Mouse (Mus musculus) right cerebral cortex, postnatal 25 days (tissue): ENCODE data around the gene Tuba1c.
"Not testable (repeated sequence)": the region's sequence is repeated elsewhere in the genome, so short reads cannot be mapped to it uniquely, and the experiment has no call there.

Source experiments
- DNase-seq: peaks from one replicate; pipeline ENCODE4 v3.0.0; 2022

Tuba1c gene

GRCm38 (mm10) chr15:99074019-99074599 is 44.4 kb downstream of the Tuba1c start, which contains the start of gene Troap:
Gene Troap (plus strand): TSS chr15:99074575.
- no peak for DNase-seq

GRCm38 (mm10) chr15:99074600-99075333 is 45.1 kb downstream of the Tuba1c start:
- DNase-seq: peak; percentile 98

GRCm38 (mm10) chr15:99076011-99076410 is 46.3 kb downstream of the Tuba1c start:
- not testable (repeated sequence) for DNase-seq

- DNase-seq: no peak
These were observed 48.7 kb downstream of the Tuba1c start for GRCm38 (mm10) chr15:99078181-99078910.

- no peak for DNase-seq
These were observed 50.1 kb downstream of the Tuba1c start for GRCm38 (mm10) chr15:99079804-99080203.

GRCm38 (mm10) chr15:99082322-99082721 is 52.6 kb downstream of the Tuba1c start:
- DNase-seq: no peak

GRCm38 (mm10) chr15:99082840-99083239 is 53.1 kb downstream of the Tuba1c start:
- no peak for DNase-seq

- DNase-seq: peak; percentile 23
These were observed 53.6 kb downstream of the Tuba1c start for GRCm38 (mm10) chr15:99083258-99083657.

- DNase-seq: no peak
These were observed 54.3 kb downstream of the Tuba1c start for GRCm38 (mm10) chr15:99083867-99084557.

GRCm38 (mm10) chr15:99084618-99085017 is 54.9 kb downstream of the Tuba1c start:
- no peak for DNase-seq

GRCm38 (mm10) chr15:99085997-99086396 is 56.3 kb downstream of the Tuba1c start:
- no peak for DNase-seq

- no peak for DNase-seq
These were observed 57.8 kb downstream of the Tuba1c start, which contains the start of gene C1ql4 for GRCm38 (mm10) chr15:99087253-99088075. Gene C1ql4 (minus strand): TSS chr15:99087817.
